Mouse (Mus musculus) hindbrain, embryonic 13.5 days (tissue): Measurements from ENCODE around the gene Serpina5. TPM values are rescaled to one million over a fixed set of nuclear protein-coding genes. Genes with fewer than 3 reads are reported as not detected.
"Not testable (repeated sequence)": the region's sequence is repeated elsewhere in the genome, so short reads cannot be mapped to it uniquely, and the experiment has no call there.

Experiments
- ATAC-seq: fragments of 200-750 bp; cut with Nextera tagmentation; 2 replicates; pipeline ENCODE4 v1.8.0; 2017; ENCODE audit warnings: moderate TSS enrichment; ENCODE audit not compliant: low FRiP score
- H3K27ac ChIP-seq: fragments of 300-500 bp; sonication (generic); 2 replicates; pipeline ENCODE4 v1.5.1; 2015; ENCODE audit warnings: inconsistent platforms, mild to moderate bottlenecking, moderate library complexity
- H3K27me3 ChIP-seq: fragments of 300-500 bp; sonication (generic); 2 replicates; pipeline ENCODE4 v1.6.1; 2015; ENCODE audit warnings: mild to moderate bottlenecking, inconsistent platforms
- H3K36me3 ChIP-seq: fragments of 300-500 bp; sonication (generic); 2 replicates; pipeline ENCODE4 v1.6.1; 2015; ENCODE audit warnings: mild to moderate bottlenecking, inconsistent platforms
- H3K4me1 ChIP-seq: fragments of 300-500 bp; sonication (generic); replicated peaks from 2 replicates; pipeline ENCODE4 v1.6.1; 2015; ENCODE audit warnings: inconsistent platforms
- H3K4me2 ChIP-seq: fragments of 300-500 bp; sonication (generic); 2 replicates; pipeline ENCODE4 v1.6.1; 2015; ENCODE audit warnings: inconsistent platforms, mild to moderate bottlenecking, moderate library complexity
- H3K4me3 ChIP-seq: fragments of 300-500 bp; sonication (generic); 2 replicates; pipeline ENCODE4 v1.5.1; 2015; ENCODE audit warnings: mild to moderate bottlenecking, inconsistent platforms
- H3K9ac ChIP-seq: fragments of 300-500 bp; sonication (generic); 2 replicates; pipeline ENCODE4 v1.6.1; 2015; ENCODE audit warnings: mild to moderate bottlenecking, inconsistent platforms
- H3K9me3 ChIP-seq: fragments of 300-500 bp; sonication (generic); 2 replicates; pipeline ENCODE4 v1.6.1; 2016; ENCODE audit warnings: inconsistent platforms
- WGBS: fragments of 180-500 bp; shearing (Covaris S2); methylation state at CpG from one replicate; pipeline ENCODE4 v1.1.7; 2015; 5-methylcytosine and 5-hydroxymethylcytosine counted together
- polyA plus RNA-seq: library from polyadenylated mRNA; unstranded; fragments of >200 nt; fragmentation: Nextera tagmentation; extraction: Ambion mirVana; gene quantifications from 2 replicates; pipeline ENCODE4 v1.2.1, GENCODE M21; 2015

Serpina5 gene
- polyA plus RNA-seq, 1 experiment from 2014 or later: not detected

- H3K4me2 ChIP-seq: no peak overlapping the region
- H3K27me3 ChIP-seq: no peaks in the 10 kb centered on the region
- no peaks in the 10 kb centered on the region for H3K9me3 ChIP-seq
- ATAC-seq: no peak
- H3K4me3 ChIP-seq: no peak overlapping the region
- no peak overlapping the region for H3K27ac ChIP-seq
- H3K4me1 ChIP-seq: peaks cover 4% of the 10 kb centered on the region; the same call in 1 of the 2 replicates
- H3K36me3 ChIP-seq: no peaks in the 10 kb centered on the region
- WGBS: 61% methylated on average over 5 of the region's 5 CpGs
- no peak overlapping the region for H3K9ac ChIP-seq
Measured at GRCm38 (mm10) chr12:104072286-104072685, 28.6 kb upstream of the Serpina5 start.

- 75% methylated on average over 2 of the region's 2 CpGs for WGBS
- H3K27ac ChIP-seq: no peak overlapping the region
- no peak overlapping the region for H3K4me2 ChIP-seq
- H3K9me3 ChIP-seq: no peaks in the 10 kb centered on the region
- H3K9ac ChIP-seq: no peak overlapping the region
- H3K4me1 ChIP-seq: no peaks in the 10 kb centered on the region
- H3K27me3 ChIP-seq: no peaks in the 10 kb centered on the region
- no peaks in the 10 kb centered on the region for H3K36me3 ChIP-seq
- no peak for ATAC-seq
- no peak overlapping the region for H3K4me3 ChIP-seq
Measured at GRCm38 (mm10) chr12:104090119-104090518, 10.8 kb upstream of the Serpina5 start.

GRCm38 (mm10) chr12:104091303-104091702, 9.6 kb upstream of the Serpina5 start:
- Histone ChIP-seq H3K27me3 (no peaks in the 10 kb centered on the region), H3K27ac (no peak overlapping the region), H3K4me1 (no peaks in the 10 kb centered on the region), H3K9ac (no peak overlapping the region), H3K36me3 (no peaks in the 10 kb centered on the region), H3K9me3 (no peaks in the 10 kb centered on the region), H3K4me2 (no peak overlapping the region), H3K4me3 (no peak overlapping the region)
- ATAC-seq: no peak
- WGBS: 92% methylated on average over 1 of the region's 1 CpGs

GRCm38 (mm10) chr12:104105847-104106246, 4.9 kb downstream of the Serpina5 start:
- no peaks in the 10 kb centered on the region for H3K9me3 ChIP-seq
- H3K27me3 ChIP-seq: no peaks in the 10 kb centered on the region
- H3K4me3 ChIP-seq: no peak overlapping the region
- no peaks in the 10 kb centered on the region for H3K36me3 ChIP-seq
- no peaks in the 10 kb centered on the region for H3K4me1 ChIP-seq
- no peak overlapping the region for H3K27ac ChIP-seq
- no peak overlapping the region for H3K4me2 ChIP-seq
- no peak for ATAC-seq
- H3K9ac ChIP-seq: no peak overlapping the region

GRCm38 (mm10) chr12:104106919-104107318, 6.0 kb downstream of the Serpina5 start:
- Histone ChIP-seq H3K27ac (no peak overlapping the region), H3K36me3 (no peaks in the 10 kb centered on the region), H3K9ac (no peak overlapping the region), H3K4me3 (no peak overlapping the region), H3K4me1 (no peaks in the 10 kb centered on the region), H3K4me2 (no peak overlapping the region), H3K27me3 (no peaks in the 10 kb centered on the region), H3K9me3 (no peaks in the 10 kb centered on the region)
- ATAC-seq: no peak

- Histone ChIP-seq H3K9me3 (no peaks in the 10 kb centered on the region), H3K27ac (no peak overlapping the region), H3K27me3 (no peaks in the 10 kb centered on the region), H3K4me2 (no peak overlapping the region), H3K4me3 (no peak overlapping the region), H3K36me3 (no peaks in the 10 kb centered on the region), H3K9ac (no peak overlapping the region), H3K4me1 (no peaks in the 10 kb centered on the region)
- ATAC-seq: no peak
- WGBS: 96% methylated on average over 2 of the region's 2 CpGs
Measured at GRCm38 (mm10) chr12:104108507-104108906, 7.6 kb downstream of the Serpina5 start.

- ATAC-seq, H3K27ac ChIP-seq: not testable (repeated sequence)
- WGBS: 93% methylated on average over 11 of the region's 11 CpGs
Measured at GRCm38 (mm10) chr12:104112333-104112732, 11.4 kb downstream of the Serpina5 start, which contains the start of gene Serpina3a. Gene Serpina3a, plus strand, starts transcription at chr12:104112724.

GRCm38 (mm10) chr12:104114921-104115579, 14.1 kb downstream of the Serpina5 start:
- Histone ChIP-seq H3K4me2 (no peak overlapping the region), H3K4me1 (no peaks in the 10 kb centered on the region), H3K36me3 (no peaks in the 10 kb centered on the region), H3K9me3 (no peaks in the 10 kb centered on the region), H3K4me3 (no peak overlapping the region), H3K9ac (no peak overlapping the region), H3K27ac (no peak overlapping the region), H3K27me3 (no peaks in the 10 kb centered on the region)
- ATAC-seq: no peak
- 66% methylated on average over 3 of the region's 3 CpGs for WGBS

More at GRCm38 (mm10) chr12:104112333-104112732, 11.4 kb downstream of the Serpina5 start, which contains the start of gene Serpina3a:
- H3K36me3 ChIP-seq, H3K4me2 ChIP-seq, H3K4me1 ChIP-seq, H3K4me3 ChIP-seq, H3K27me3 ChIP-seq, H3K9me3 ChIP-seq, H3K9ac ChIP-seq: not testable (repeated sequence)

- H3K4me3 ChIP-seq: no peak overlapping the region
- no peak overlapping the region for H3K4me2 ChIP-seq
- no peak overlapping the region for H3K27ac ChIP-seq
- H3K9me3 ChIP-seq: no peaks in the 10 kb centered on the region
- H3K9ac ChIP-seq: no peak overlapping the region
- 94% methylated on average over 1 of the region's 1 CpGs for WGBS
- no peaks in the 10 kb centered on the region for H3K36me3 ChIP-seq
- no peak for ATAC-seq
- H3K27me3 ChIP-seq: no peaks in the 10 kb centered on the region
- no peaks in the 10 kb centered on the region for H3K4me1 ChIP-seq
Measured at GRCm38 (mm10) chr12:104123097-104123496, 22.2 kb downstream of the Serpina5 start.

- no peak for ATAC-seq
- no peaks in the 10 kb centered on the region for H3K27me3 ChIP-seq
- no peaks in the 10 kb centered on the region for H3K36me3 ChIP-seq
- H3K4me3 ChIP-seq: no peak overlapping the region
- WGBS: 84% methylated on average over 2 of the region's 2 CpGs
- no peak overlapping the region for H3K4me2 ChIP-seq
- no peak overlapping the region for H3K27ac ChIP-seq
- H3K9ac ChIP-seq: no peak overlapping the region
- H3K4me1 ChIP-seq: no peaks in the 10 kb centered on the region
- no peaks in the 10 kb centered on the region for H3K9me3 ChIP-seq
Measured at GRCm38 (mm10) chr12:104123996-104124395, 23.1 kb downstream of the Serpina5 start.

- Histone ChIP-seq H3K36me3 (no peaks in the 10 kb centered on the region), H3K4me3 (no peak overlapping the region), H3K9me3 (no peaks in the 10 kb centered on the region), H3K4me2 (no peak overlapping the region), H3K27me3 (no peaks in the 10 kb centered on the region), H3K27ac (no peak overlapping the region), H3K9ac (no peak overlapping the region), H3K4me1 (no peaks in the 10 kb centered on the region)
- ATAC-seq: no peak
- 82% methylated on average over 5 of the region's 5 CpGs for WGBS
Measured at GRCm38 (mm10) chr12:104125021-104125560, 24.2 kb downstream of the Serpina5 start.

GRCm38 (mm10) chr12:104127696-104128095, 26.8 kb downstream of the Serpina5 start, which contains the start of gene Serpina3b:
Gene Serpina3b, plus strand, starts transcription at chr12:104127996.
- Histone ChIP-seq H3K27ac (no peak within 1 kb of the TSS), H3K4me1 (no peaks in the 10 kb centered on the region), H3K36me3 (no peaks in the 10 kb centered on the region), H3K4me3 (no peak within 1 kb of the TSS), H3K4me2 (no peak within 1 kb of the TSS), H3K27me3 (no peaks in the 10 kb centered on the region), H3K9me3 (no peaks in the 10 kb centered on the region), H3K9ac (no peak within 1 kb of the TSS)
- no peak for ATAC-seq
- WGBS: 90% methylated on average over 5 of the region's 5 CpGs

GRCm38 (mm10) chr12:104131041-104131440, 30.1 kb downstream of the Serpina5 start:
- H3K4me2 ChIP-seq: no peak overlapping the region
- no peaks in the 10 kb centered on the region for H3K36me3 ChIP-seq
- no peak overlapping the region for H3K4me3 ChIP-seq
- H3K9me3 ChIP-seq: no peaks in the 10 kb centered on the region
- no peaks in the 10 kb centered on the region for H3K27me3 ChIP-seq
- ATAC-seq: no peak
- H3K27ac ChIP-seq: no peak overlapping the region
- no peaks in the 10 kb centered on the region for H3K4me1 ChIP-seq
- H3K9ac ChIP-seq: no peak overlapping the region
